ENCODE assay signal across 17 mouse cellular contexts in genomic region chr7:143162051-143162450, GRCm38 (mm10). TPM values are rescaled to one million over a fixed set of nuclear protein-coding genes. Genes with fewer than 3 reads are reported as not detected.
"Had no signal": no experiment of that assay in that cellular context is flagged by ENCODE, and none has a peak within 500 bp of the region (broad histone marks: within the 10 kb centered on the region; RNA-seq: fewer than 3 reads in every experiment).

No protein-coding gene starts in this region.

- DNase-seq: gastrocnemius, postnatal 25 days; heart, adult 11 months; heart, adult 2 months; heart, postnatal 14 days; heart, postnatal 36 days; kidney, adult 11 months; kidney, adult 2 months; kidney, adult 9 months; kidney, postnatal 14 days; kidney, postnatal 36 days; liver; liver, embryonic 13.5 days; liver, postnatal 0 days; lung, adult 2 months had no signal

- ATAC-seq: hindbrain, postnatal 0 days; intestine, embryonic 16.5 days; liver, postnatal 0 days had no signal

RNA-seq across cellular contexts. Expression of gene Kcnq1, which starts 55.9 kb away (rescaled TPM):
- total RNA-seq: hematopoietic stem cell, adult 5-6 weeks had no signal
